Mouse (Mus musculus): ENCODE results near the gene Eef1g. TPM values are rescaled to one million over a fixed set of nuclear protein-coding genes. Genes with fewer than 3 reads are reported as not detected.
A peak's percentile ranks its signal among the peaks of the same experiment; 100 is the strongest.

Gene Eef1g
- total and polyA plus RNA-seq, 3 experiments, result 237 to 955 (median 647) TPM

- TF ChIP-seq CTCF (IDR thresholded peaks at IDR 0.05; ENCODE audit: low read depth, low read length) (no peak), TAL1 (conservative IDR thresholded peaks at IDR 0.05; ENCODE audit: low read depth, low read length) (no peak), POLR2AphosphoS5 (IDR thresholded peaks at IDR 0.05; ENCODE audit: insufficient replicate concordance, low read depth, low read length) (no peak), GATA2 (IDR thresholded peaks at IDR 0.05; ENCODE audit: borderline replicate concordance, low read depth, low read length) (no peak), GATA1 (IDR thresholded peaks at IDR 0.05; ENCODE audit: borderline replicate concordance, low read length) (no peak)
- no peaks in the 10 kb centered on the region for H3K9me3 ChIP-seq (replicated peaks)
These were observed 23.7 kb downstream of the Eef1g start for GRCm38 (mm10) chr19:8990432-8991102.

GRCm38 (mm10) chr19:8991245-8991870 is 24.5 kb downstream of the Eef1g start:
- peaks cover 19% of the 10 kb centered on the region for H3K27me3 ChIP-seq (ENCODE audit: insufficient read depth, low read length)

More at GRCm38 (mm10) chr19:8990432-8991102, 23.7 kb downstream of the Eef1g start:
- peak overlapping the region; percentile 75; the same call in 1 of the 2 replicates for H3K4me3 ChIP-seq (ENCODE audit: low read depth, low read length)
- peaks cover 19% of the 10 kb centered on the region for H3K27me3 ChIP-seq (ENCODE audit: insufficient read depth, low read length)
- H3K36me3 ChIP-seq (replicated peaks), result peaks cover 4% of the 10 kb centered on the region
- ATAC-seq (ENCODE audit: extremely low read depth, insufficient number of reproducible peaks, low FRiP score, poor library complexity, severe bottlenecking) (no peak), DNase-seq (ENCODE audit: low spot score) (no peak)
- peaks cover 73% of the 10 kb centered on the region for H3K4me1 ChIP-seq (ENCODE audit: insufficient read depth, low read depth, low read length)

GRCm38 (mm10) chr19:8991871-8992735 is 25.3 kb downstream of the Eef1g start:
- Histone ChIP-seq H3K4me1 (ENCODE audit: insufficient read depth, low read depth, low read length) (peaks cover 83% of the 10 kb centered on the region), H3K27me3 (ENCODE audit: insufficient read depth, low read length) (peaks cover 19% of the 10 kb centered on the region), H3K9me3 (replicated peaks) (no peaks in the 10 kb centered on the region), H3K36me3 (replicated peaks) (peaks cover 4% of the 10 kb centered on the region), H3K4me3 (ENCODE audit: low read depth, low read length) (peak overlapping the region; percentile 28; the same call in 1 of the 2 replicates)
- TF ChIP-seq TAL1 (conservative IDR thresholded peaks at IDR 0.05; ENCODE audit: low read depth, low read length), result no peak
- TF ChIP-seq GATA2 (IDR thresholded peaks at IDR 0.05; ENCODE audit: borderline replicate concordance, low read depth, low read length), result no peak
- no peak for TF ChIP-seq POLR2AphosphoS5 (IDR thresholded peaks at IDR 0.05; ENCODE audit: insufficient replicate concordance, low read depth, low read length)
- no peak for TF ChIP-seq CTCF (IDR thresholded peaks at IDR 0.05; ENCODE audit: low read depth, low read length)
- no peak for TF ChIP-seq GATA1 (IDR thresholded peaks at IDR 0.05; ENCODE audit: borderline replicate concordance, low read length)
- no peak for DNase-seq (ENCODE audit: low spot score)
- no peak for ATAC-seq (ENCODE audit: extremely low read depth, insufficient number of reproducible peaks, low FRiP score, poor library complexity, severe bottlenecking)

More at GRCm38 (mm10) chr19:8991245-8991870, 24.5 kb downstream of the Eef1g start:
- ATAC-seq (ENCODE audit: extremely low read depth, insufficient number of reproducible peaks, low FRiP score, poor library complexity, severe bottlenecking) (no peak), DNase-seq (ENCODE audit: low spot score) (no peak)
- H3K36me3 ChIP-seq (replicated peaks), result peaks cover 4% of the 10 kb centered on the region
- no peak for TF ChIP-seq GATA1 (IDR thresholded peaks at IDR 0.05; ENCODE audit: borderline replicate concordance, low read length)
- no peak for TF ChIP-seq CTCF (IDR thresholded peaks at IDR 0.05; ENCODE audit: low read depth, low read length)
- no peak for TF ChIP-seq POLR2AphosphoS5 (IDR thresholded peaks at IDR 0.05; ENCODE audit: insufficient replicate concordance, low read depth, low read length)
- TF ChIP-seq TAL1 (conservative IDR thresholded peaks at IDR 0.05; ENCODE audit: low read depth, low read length), result no peak
- no peak for TF ChIP-seq GATA2 (IDR thresholded peaks at IDR 0.05; ENCODE audit: borderline replicate concordance, low read depth, low read length)
- H3K4me1 ChIP-seq (ENCODE audit: insufficient read depth, low read depth, low read length), result peaks cover 77% of the 10 kb centered on the region
- H3K4me3 ChIP-seq (ENCODE audit: low read depth, low read length), result no peak overlapping the region
- H3K9me3 ChIP-seq (replicated peaks), result no peaks in the 10 kb centered on the region

- peaks cover 14% of the 10 kb centered on the region for H3K27me3 ChIP-seq (ENCODE audit: insufficient read depth, low read length)
- peaks cover 4% of the 10 kb centered on the region for H3K36me3 ChIP-seq (replicated peaks)
- DNase-seq (ENCODE audit: low spot score) (peak; percentile 62), ATAC-seq (ENCODE audit: extremely low read depth, insufficient number of reproducible peaks, low FRiP score, poor library complexity, severe bottlenecking) (no peak)
- peak overlapping the region; percentile 28; the same call in 1 of the 2 replicates for H3K4me3 ChIP-seq (ENCODE audit: low read depth, low read length)
- no peaks in the 10 kb centered on the region for H3K9me3 ChIP-seq (replicated peaks)
- TF ChIP-seq CTCF (IDR thresholded peaks at IDR 0.05; ENCODE audit: low read depth, low read length), result peak; percentile 48
- no peak for TF ChIP-seq POLR2AphosphoS5 (IDR thresholded peaks at IDR 0.05; ENCODE audit: insufficient replicate concordance, low read depth, low read length)
- no peak for TF ChIP-seq GATA1 (IDR thresholded peaks at IDR 0.05; ENCODE audit: borderline replicate concordance, low read length)
- H3K4me1 ChIP-seq (ENCODE audit: insufficient read depth, low read depth, low read length), result peaks cover 87% of the 10 kb centered on the region
These were observed 26.2 kb downstream of the Eef1g start for GRCm38 (mm10) chr19:8992769-8993624.

GRCm38 (mm10) chr19:8993625-8993912 is 26.7 kb downstream of the Eef1g start:
- peaks cover 87% of the 10 kb centered on the region for H3K4me1 ChIP-seq (ENCODE audit: insufficient read depth, low read depth, low read length)
- TF ChIP-seq GATA1 (IDR thresholded peaks at IDR 0.05; ENCODE audit: borderline replicate concordance, low read length) (no peak), GATA2 (IDR thresholded peaks at IDR 0.05; ENCODE audit: borderline replicate concordance, low read depth, low read length) (no peak), POLR2AphosphoS5 (IDR thresholded peaks at IDR 0.05; ENCODE audit: insufficient replicate concordance, low read depth, low read length) (no peak), TAL1 (conservative IDR thresholded peaks at IDR 0.05; ENCODE audit: low read depth, low read length) (no peak), CTCF (IDR thresholded peaks at IDR 0.05; ENCODE audit: low read depth, low read length) (no peak)
- H3K9me3 ChIP-seq (replicated peaks), result no peaks in the 10 kb centered on the region
- no peak for ATAC-seq (ENCODE audit: extremely low read depth, insufficient number of reproducible peaks, low FRiP score, poor library complexity, severe bottlenecking)
- no peak for DNase-seq (ENCODE audit: low spot score)
- H3K27me3 ChIP-seq (ENCODE audit: insufficient read depth, low read length), result peaks cover 9% of the 10 kb centered on the region
- H3K36me3 ChIP-seq (replicated peaks), result peaks cover 4% of the 10 kb centered on the region
- no peak overlapping the region for H3K4me3 ChIP-seq (ENCODE audit: low read depth, low read length)
